ENCODE assay signal across 13 mouse cellular contexts in the genomic region with DNA sequence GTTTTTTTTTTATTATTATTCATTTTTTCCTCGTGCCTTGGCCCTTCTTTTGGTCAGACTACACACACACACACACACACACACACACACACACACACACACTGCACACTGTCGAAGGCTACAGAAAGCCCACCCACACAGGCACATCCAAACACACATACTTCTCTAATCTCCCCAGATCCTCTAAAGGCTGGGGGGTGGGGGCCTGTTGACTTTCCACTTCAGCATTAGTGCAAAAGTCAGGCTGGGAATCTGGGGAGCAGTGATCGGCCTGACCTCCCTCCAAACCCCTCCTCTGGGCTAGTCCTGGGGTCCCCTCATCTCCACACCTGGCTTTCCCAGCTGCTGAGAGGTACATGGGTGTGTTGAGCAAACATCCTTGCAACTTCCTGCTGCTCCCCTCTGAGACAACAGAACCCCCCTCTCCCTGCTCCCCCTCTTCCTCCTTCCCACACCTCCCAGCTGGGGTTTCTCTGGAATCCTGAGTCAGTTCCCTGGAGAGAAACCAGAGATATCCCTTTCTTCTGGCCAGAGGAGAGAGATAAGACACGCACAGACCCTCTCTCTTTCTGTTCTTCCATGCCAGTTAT. TPM values are rescaled to one million over a fixed set of nuclear protein-coding genes. Genes with fewer than 3 reads are reported as not detected.
A peak's percentile ranks its signal among the peaks of the same experiment; 100 is the strongest.
DNase-seq lines count a peak whose midpoint lies in the region; ATAC-seq and TF ChIP-seq lines count a peak whose summit lies in the region.
"Had no signal": no experiment of that assay in that cellular context is flagged by ENCODE, and none has a peak within 500 bp of the region (broad histone marks: within the 10 kb centered on the region; RNA-seq: fewer than 3 reads in every experiment).

No protein-coding gene starts in this region.

- 36% methylated on average over 4 of the region's 4 CpGs for WGBS in kidney, embryonic 16.5 days
- WGBS in heart, embryonic 13.5 days, result 17% methylated on average over 4 of the region's 4 CpGs
- WGBS in limb, embryonic 14.5 days, result 50% methylated on average over 4 of the region's 4 CpGs

- no peaks in the 10 kb centered on the region for H3K9me3 ChIP-seq in kidney, embryonic 16.5 days (ENCODE audit: low read length)
- no peaks in the 10 kb centered on the region for H3K9me3 ChIP-seq in heart, embryonic 13.5 days
- H3K9me3 ChIP-seq in limb, embryonic 14.5 days (ENCODE audit: control insufficient read depth, low read length), result no peaks in the 10 kb centered on the region
- H3K9me3 ChIP-seq: forebrain, embryonic 10.5 days; neural tube, embryonic 12.5 days had no signal

- no peak for ATAC-seq in kidney, embryonic 16.5 days (ENCODE audit: low FRiP score, low TSS enrichment)
- no peak for ATAC-seq in heart, embryonic 13.5 days (ENCODE audit: extremely low read depth, insufficient number of reproducible peaks, low FRiP score, low TSS enrichment)
- no peak for ATAC-seq in limb, embryonic 14.5 days (ENCODE audit: low FRiP score, low read depth)
- ATAC-seq: Patski had no signal

- no peak overlapping the region for H3ac ChIP-seq in C2C12 (ENCODE audit: control insufficient read depth, insufficient read length, low read depth)

- TF ChIP-seq POLR2A in limb, embryonic 14.5 days (IDR thresholded peaks at IDR 0.05; ENCODE audit: borderline replicate concordance, extremely low read depth, insufficient read depth, insufficient read length), result no peak

- peak overlapping the region; percentile 80 for H3K27ac ChIP-seq in kidney, embryonic 16.5 days (ENCODE audit: low read length)
- H3K27ac ChIP-seq in heart, embryonic 13.5 days (replicated peaks), result peak overlapping the region; percentile 71
- H3K27ac ChIP-seq in limb, embryonic 14.5 days (replicated peaks; ENCODE audit: low read depth, low read length), result no peak overlapping the region
- H3K27ac ChIP-seq: forebrain, embryonic 10.5 days; neural tube, embryonic 12.5 days had no signal

- 0 out of 2 replicates have a peak overlapping the region, but pooled peaks have one; percentile 11 for H3K4me3 ChIP-seq in kidney, embryonic 16.5 days (ENCODE audit: low read length)
- H3K4me3 ChIP-seq in C2C12 (ENCODE audit: insufficient read depth, poor library complexity, severe bottlenecking), result no peak overlapping the region
- H3K4me3 ChIP-seq in heart, embryonic 13.5 days, result no peak overlapping the region
- no peak overlapping the region for H3K4me3 ChIP-seq in limb, embryonic 14.5 days (replicated peaks; ENCODE audit: low read length)
- H3K4me3 ChIP-seq: forebrain, embryonic 10.5 days; neural tube, embryonic 12.5 days had no signal

- H3K4me2 ChIP-seq in kidney, embryonic 16.5 days (replicated peaks; ENCODE audit: low read depth, low read length), result peak overlapping the region; percentile 31
- peak overlapping the region; percentile 97 for H3K4me2 ChIP-seq in heart, embryonic 13.5 days
- peak overlapping the region; percentile 4; the same call in 1 of the 2 replicates for H3K4me2 ChIP-seq in limb, embryonic 14.5 days (replicated peaks; ENCODE audit: low read depth, low read length, severe bottlenecking)
- H3K4me2 ChIP-seq: neural tube, embryonic 12.5 days had no signal

- H3K79me3 ChIP-seq in C2C12 (ENCODE audit: low read depth), result peaks cover 38% of the 10 kb centered on the region

- H3K4me1 ChIP-seq in kidney, embryonic 16.5 days (ENCODE audit: insufficient read depth, low read length), result peaks cover 46% of the 10 kb centered on the region
- peaks cover 59% of the 10 kb centered on the region for H3K4me1 ChIP-seq in heart, embryonic 13.5 days
- H3K4me1 ChIP-seq in limb, embryonic 14.5 days (ENCODE audit: control insufficient read depth, insufficient read depth, low read length), result peaks cover 31% of the 10 kb centered on the region

- H3K36me3 ChIP-seq in kidney, embryonic 16.5 days (ENCODE audit: insufficient read depth, low read length), result no peaks in the 10 kb centered on the region
- peaks cover 23% of the 10 kb centered on the region for H3K36me3 ChIP-seq in C2C12 (ENCODE audit: control insufficient read depth, insufficient read depth)
- H3K36me3 ChIP-seq in heart, embryonic 13.5 days, result no peaks in the 10 kb centered on the region
- no peaks in the 10 kb centered on the region for H3K36me3 ChIP-seq in limb, embryonic 14.5 days (ENCODE audit: control insufficient read depth, insufficient read depth, low read length)
- H3K36me3 ChIP-seq: forebrain, embryonic 10.5 days; neural tube, embryonic 12.5 days had no signal

- intact Hi-C loops in left cerebral cortex, postnatal 25 days (cut with DNase I), result no loop called here

- H3K9ac ChIP-seq in kidney, embryonic 16.5 days (replicated peaks; ENCODE audit: low read length), result 0 out of 2 replicates have a peak overlapping the region, but pooled peaks have one; percentile 27
- no peak overlapping the region for H3K9ac ChIP-seq in heart, embryonic 13.5 days
- no peak overlapping the region for H3K9ac ChIP-seq in limb, embryonic 14.5 days (ENCODE audit: low read depth, low read length, severe bottlenecking)
- H3K9ac ChIP-seq: neural tube, embryonic 12.5 days had no signal

- TF ChIP-seq CTCF in C2C12 (IDR thresholded peaks at IDR 0.05; ENCODE audit: control insufficient read depth, insufficient read depth, insufficient read length), result no peak

- H3K79me2 ChIP-seq in C2C12 (ENCODE audit: control insufficient read depth, insufficient read depth), result peaks cover 78% of the 10 kb centered on the region

- DNase-seq in kidney, adult 11 months, result no peak
- no peak for DNase-seq in limb, embryonic 14.5 days (ENCODE audit: low spot score)
- no peak for DNase-seq in left cerebral cortex, postnatal 25 days (ENCODE audit: low spot score in 2 of 2)
- no peak for DNase-seq in adrenal gland, adult 8-10 months
- DNase-seq in embryo, embryonic 11 days, result no peak
- DNase-seq: adrenal gland, adult 2 months; gastrocnemius, postnatal 14 days had no signal

- H3K27me3 ChIP-seq in kidney, embryonic 16.5 days (ENCODE audit: insufficient read depth, low read length), result no peaks in the 10 kb centered on the region; the same call in 1 of the 2 replicates
- H3K27me3 ChIP-seq in C2C12 (ENCODE audit: control insufficient read depth, insufficient read depth, insufficient read length), result no peaks in the 10 kb centered on the region
- peaks cover 21% of the 10 kb centered on the region for H3K27me3 ChIP-seq in heart, embryonic 13.5 days (replicated peaks)
- H3K27me3 ChIP-seq in limb, embryonic 14.5 days (ENCODE audit: control insufficient read depth, insufficient read depth, low read length), result no peaks in the 10 kb centered on the region; the same call in 1 of the 2 replicates
- H3K27me3 ChIP-seq: Patski had no signal

TF ChIP-seq in C2C12, 6 proteins besides CTCF, POLR2A, EP300 and RAD21:
- peak; percentile 14 for TF ChIP-seq MYOD1 (IDR thresholded peaks at IDR 0.05; ENCODE audit: control insufficient read depth, insufficient read length, low read depth)
- no peak for TF ChIP-seq USF1 (IDR thresholded peaks at IDR 0.05; ENCODE audit: low read depth)
- TF ChIP-seq MAX (IDR thresholded peaks at IDR 0.05), result no peak
- no peak for TF ChIP-seq MYOG (IDR thresholded peaks at IDR 0.05; ENCODE audit: control insufficient read depth, extremely low read depth, insufficient read length)
- no peak for TF ChIP-seq CEBPB (IDR thresholded peaks at IDR 0.05; ENCODE audit: low read depth)
- TF ChIP-seq FOSL1 (IDR thresholded peaks at IDR 0.05; ENCODE audit: insufficient read depth, low read length, poor library complexity, severe bottlenecking), result no peak

RNA-seq across cellular contexts. Expression of a gene that starts 3.5 kb away (rescaled TPM):
- polyA plus RNA-seq in kidney, embryonic 16.5 days (2015; fragmentation: Nextera tagmentation; extraction: Ambion mirVana), result 12.3 and 14.9 TPM in 2 replicates
- 87.1 TPM for polyA plus RNA-seq in C2C12 (2012; fragmentation: generic; extraction: Trizol)
- polyA plus RNA-seq in heart, embryonic 13.5 days (2015; fragmentation: Nextera tagmentation; extraction: Ambion mirVana), result 6.9 and 9.0 TPM in 2 replicates
- polyA plus RNA-seq in limb, embryonic 14.5 days (2012; rRNA removed), result 28.5 and 35.0 TPM in 2 replicates
- 31.3 and 37.5 TPM in 2 replicates for polyA plus RNA-seq in limb, embryonic 14.5 days (2014; fragmentation: Nextera tagmentation; extraction: Ambion mirVana)
- 1 to 10 TPM; 2.9 to 3.2 TPM for total RNA-seq in left cerebral cortex, postnatal 25 days (2021)
- total RNA-seq in adrenal gland, adult 8-10 months (2022), result 10 to 100 TPM in 2 of 4 experiments, 1 to 10 TPM in 2; 5.2 to 22.4 (median 9.8) TPM

RNA-seq across cellular contexts. Expression of a gene that starts 45.1 kb away (rescaled TPM):
- polyA plus RNA-seq in kidney, embryonic 16.5 days (2015; fragmentation: Nextera tagmentation; extraction: Ambion mirVana), result 52.0 and 52.1 TPM in 2 replicates
- polyA plus RNA-seq in C2C12 (2012; fragmentation: generic; extraction: Trizol), result 47.1 TPM
- polyA plus RNA-seq in heart, embryonic 13.5 days (2015; fragmentation: Nextera tagmentation; extraction: Ambion mirVana), result 37.9 and 43.4 TPM in 2 replicates
- polyA plus RNA-seq in limb, embryonic 14.5 days (2012; rRNA removed), result 97.1 and 109 TPM in 2 replicates
- polyA plus RNA-seq in limb, embryonic 14.5 days (2014; fragmentation: Nextera tagmentation; extraction: Ambion mirVana), result 40.4 and 42.4 TPM in 2 replicates
- total RNA-seq in left cerebral cortex, postnatal 25 days (2021), result 100 to 1,000 TPM; 556 to 558 TPM
- 10 to 100 TPM; 47.7 to 87.4 (median 66.3) TPM for total RNA-seq in adrenal gland, adult 8-10 months (2022)

Comparison
In these comparisons a context has a peak if more than half of its experiments do, and no peak if none do; other contexts are left out.
1. H3K4me2 ChIP-seq: peak in every context shown above with its lines; median percentile 97 in heart, embryonic 13.5 days; 31 in kidney, embryonic 16.5 days; 4 in limb, embryonic 14.5 days.